Mouse (Mus musculus) neutrophil, adult 65 days (primary cell): ENCODE results near the gene Col15a1. TPM values are rescaled to one million over a fixed set of nuclear protein-coding genes. Genes with fewer than 3 reads are reported as not detected.

Experiments
- total RNA-seq: library from RNA; stranded (reverse); gene quantifications from 2 replicates; pipeline ENCODE4 v1.2.4, GENCODE M21; 2023

Col15a1 gene
- 0.16 and 0.38 TPM in 2 replicates for total RNA-seq

DNA sequence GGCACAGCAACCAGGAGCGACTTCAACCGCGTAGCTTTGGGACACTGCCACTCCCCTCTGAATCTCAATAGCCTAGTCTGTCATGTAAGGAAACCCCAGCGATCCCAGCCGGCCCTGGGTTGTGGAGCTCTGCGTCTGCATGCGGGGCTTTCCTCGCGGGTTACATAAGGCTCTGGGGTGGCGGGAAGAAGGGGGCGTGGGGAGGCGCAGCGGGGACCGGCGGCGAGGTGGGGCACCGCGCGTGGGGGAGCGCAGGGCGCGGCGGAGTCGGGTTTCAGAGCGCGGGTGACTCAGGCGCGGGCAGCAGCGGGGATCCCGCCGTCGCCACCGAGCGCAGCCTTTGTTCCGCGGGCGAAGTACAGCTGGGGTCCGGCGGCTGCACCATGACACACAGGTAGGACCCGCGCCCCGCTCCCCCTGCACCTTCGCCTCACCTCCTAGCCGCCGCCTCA is at the start of gene Col15a1:
Gene Col15a1 (plus strand): TSS at position 193 of the 452 bp plus-strand sequence.

DNA sequence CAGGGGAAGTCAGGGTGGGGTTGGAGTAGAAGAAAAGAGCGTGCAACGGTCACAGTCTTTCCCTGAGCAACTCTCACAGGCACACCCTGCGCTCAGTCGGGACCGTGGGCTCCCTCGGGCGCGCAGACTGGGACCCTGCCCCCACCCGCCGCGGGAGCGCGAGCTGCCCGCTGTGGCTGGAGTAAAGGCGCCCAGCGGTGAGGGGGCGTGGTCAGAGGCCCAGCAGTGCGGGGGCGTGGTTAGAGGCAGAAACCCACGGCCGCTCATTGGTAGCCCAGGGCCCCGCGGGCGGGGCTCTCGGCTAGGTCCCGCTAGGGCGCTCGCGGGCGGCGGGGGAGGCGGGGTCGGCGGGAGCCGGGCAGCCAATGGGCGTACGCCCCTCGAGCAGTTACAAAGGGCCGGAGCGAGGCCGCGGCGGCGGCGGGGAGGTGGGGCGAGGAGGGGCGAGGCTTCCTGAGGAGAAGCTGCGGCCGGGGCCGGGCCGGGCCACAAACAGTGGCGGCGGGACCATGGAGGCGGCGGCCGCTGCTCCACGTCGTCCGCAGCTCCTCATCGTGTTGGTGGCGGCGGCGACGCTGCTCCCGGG is 144.9 kb downstream of the Col15a1 start, which contains the start of gene Tgfbr1:
Gene Tgfbr1 (plus strand): TSS at position 420 of the 586 bp plus-strand sequence.

Other genes with a start within 250 kb of the Col15a1 start
- not detected in 2 replicates for gene Gabbr2, start 216.3 kb upstream of the Col15a1 start, total RNA-seq
- gene Anks6, start 150.7 kb upstream of the Col15a1 start, total RNA-seq, result 0.48 and 0.57 TPM in 2 replicates
- gene Galnt12, start 116.3 kb upstream of the Col15a1 start, total RNA-seq, result 0.43 and 0.73 TPM in 2 replicates
- gene Tgfbr1, start 145.1 kb downstream of the Col15a1 start, total RNA-seq, result 35.5 and 46.2 TPM in 2 replicates